Mouse (Mus musculus) ES-Bruce4 (cell line): Measurements from ENCODE around the gene Rrp12. TPM values are rescaled to one million over a fixed set of nuclear protein-coding genes. Genes with fewer than 3 reads are reported as not detected.

Experiments
- H3K27ac ChIP-seq: 2 replicates; pipeline ENCODE4 v1.5.1; 2012; ENCODE audit warnings: low read length, inconsistent platforms; ENCODE audit not compliant: insufficient read depth
- H3K27me3 ChIP-seq: 2 replicates; pipeline ENCODE4 v1.6.1; 2012; ENCODE audit warnings: mild to moderate bottlenecking, low read length, inconsistent platforms; ENCODE audit not compliant: control insufficient read depth, poor library complexity, insufficient read depth, severe bottlenecking
- H3K36me3 ChIP-seq: 2 replicates; pipeline ENCODE4 v1.6.1; 2012; ENCODE audit warnings: inconsistent platforms, mild to moderate bottlenecking, low read length, moderate library complexity; ENCODE audit not compliant: control insufficient read depth, poor library complexity, insufficient read depth, severe bottlenecking
- H3K4me1 ChIP-seq: one replicate; pipeline ENCODE4 v1.8.1; 2011; ENCODE audit warnings: low read length; ENCODE audit not compliant: control insufficient read depth, insufficient read depth
- H3K4me3 ChIP-seq: 2 replicates; pipeline ENCODE4 v1.5.1; 2011; ENCODE audit warnings: low read depth, mild to moderate bottlenecking, low read length
- H3K9ac ChIP-seq: 2 replicates; pipeline ENCODE4 v1.6.1; 2012; ENCODE audit warnings: low read depth, mild to moderate bottlenecking, inconsistent platforms; ENCODE audit not compliant: poor library complexity, severe bottlenecking
- H3K9me3 ChIP-seq: replicated peaks from 2 replicates; pipeline ENCODE4 v1.6.1; 2012; ENCODE audit warnings: mild to moderate bottlenecking, low read length, inconsistent platforms; ENCODE audit not compliant: control insufficient read depth, poor library complexity, insufficient read depth, severe bottlenecking
- CTCF ChIP-seq: IDR thresholded peaks from one replicate; pipeline ENCODE4 v1.8.1; 2011; ENCODE audit warnings: low read depth, low read length
- EP300 ChIP-seq: IDR thresholded peaks from 2 replicates; pipeline ENCODE4 v1.6.1; 2011; ENCODE audit warnings: low read depth, low read length; ENCODE audit not compliant: insufficient read depth
- POLR2A ChIP-seq: IDR thresholded peaks from one replicate; pipeline ENCODE4 v1.8.1; 2011; ENCODE audit warnings: low read length; ENCODE audit not compliant: insufficient read depth
- polyA plus RNA-seq: library from polyadenylated mRNA; stranded (reverse); fragments of >200 nt; gene quantifications from 2 replicates; pipeline ENCODE4 v1.2.4, GENCODE M21; 2011; ENCODE audit warnings: low read depth; ENCODE audit not compliant: missing spikeins, insufficient read depth, insufficient read length

Gene Rrp12
- polyA plus RNA-seq, 1 experiment = 24.5 TPM

DNA sequence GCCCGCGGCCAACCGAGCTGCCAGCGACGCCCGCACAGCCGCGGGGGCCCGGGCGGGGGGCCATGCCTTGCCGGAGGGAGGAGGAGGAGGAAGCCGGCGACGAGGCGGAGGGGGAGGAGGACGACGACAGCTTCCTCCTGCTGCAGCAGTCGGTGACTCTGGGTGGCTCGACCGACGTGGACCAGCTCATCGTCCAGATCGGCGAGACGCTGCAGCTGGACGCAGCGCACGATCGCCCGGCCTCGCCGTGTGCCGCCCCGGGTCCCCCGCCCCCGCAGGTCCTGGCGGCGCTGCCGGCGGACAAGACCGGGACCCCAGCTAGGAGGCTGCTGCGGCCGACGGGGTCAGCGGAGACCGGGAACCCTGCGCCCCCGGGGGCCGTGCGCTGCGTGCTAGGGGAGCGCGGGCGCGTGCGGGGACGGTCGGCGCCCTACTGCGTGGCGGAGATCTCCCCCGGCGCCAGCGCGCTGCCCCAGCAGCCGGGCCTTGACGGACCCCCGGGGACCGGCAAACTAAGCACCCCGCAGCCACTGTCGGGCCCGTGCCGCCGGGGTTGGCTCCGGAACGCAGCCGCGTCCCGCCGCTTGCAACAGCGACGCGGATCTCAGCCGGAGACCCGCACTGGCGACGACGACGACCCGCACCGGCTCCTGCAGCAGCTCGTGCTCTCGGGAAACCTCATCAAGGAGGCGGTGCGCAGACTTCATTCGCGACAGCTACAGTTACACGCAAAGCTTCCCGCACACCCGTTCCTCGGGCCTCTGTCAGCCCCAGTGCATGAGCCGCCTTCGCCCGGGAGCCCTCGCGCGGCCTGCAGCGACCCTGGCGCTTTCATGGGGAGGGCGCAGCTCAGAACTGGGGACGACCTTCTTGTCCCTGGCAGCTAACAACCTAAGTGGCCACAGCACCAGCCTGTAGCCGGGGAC, 65.6 kb downstream of the Rrp12 start:
- Histone ChIP-seq H3K27me3 (no peaks in the 10 kb centered on the region), H3K4me1 (no peaks in the 10 kb centered on the region), H3K4me3 (peak overlapping the region; percentile 58), H3K36me3 (no peaks in the 10 kb centered on the region), H3K9me3 (no peaks in the 10 kb centered on the region), H3K27ac (no peak overlapping the region), H3K9ac (peak overlapping the region; percentile 72)
- TF ChIP-seq POLR2A (no peak), CTCF (no peak), EP300 (no peak)

DNA sequence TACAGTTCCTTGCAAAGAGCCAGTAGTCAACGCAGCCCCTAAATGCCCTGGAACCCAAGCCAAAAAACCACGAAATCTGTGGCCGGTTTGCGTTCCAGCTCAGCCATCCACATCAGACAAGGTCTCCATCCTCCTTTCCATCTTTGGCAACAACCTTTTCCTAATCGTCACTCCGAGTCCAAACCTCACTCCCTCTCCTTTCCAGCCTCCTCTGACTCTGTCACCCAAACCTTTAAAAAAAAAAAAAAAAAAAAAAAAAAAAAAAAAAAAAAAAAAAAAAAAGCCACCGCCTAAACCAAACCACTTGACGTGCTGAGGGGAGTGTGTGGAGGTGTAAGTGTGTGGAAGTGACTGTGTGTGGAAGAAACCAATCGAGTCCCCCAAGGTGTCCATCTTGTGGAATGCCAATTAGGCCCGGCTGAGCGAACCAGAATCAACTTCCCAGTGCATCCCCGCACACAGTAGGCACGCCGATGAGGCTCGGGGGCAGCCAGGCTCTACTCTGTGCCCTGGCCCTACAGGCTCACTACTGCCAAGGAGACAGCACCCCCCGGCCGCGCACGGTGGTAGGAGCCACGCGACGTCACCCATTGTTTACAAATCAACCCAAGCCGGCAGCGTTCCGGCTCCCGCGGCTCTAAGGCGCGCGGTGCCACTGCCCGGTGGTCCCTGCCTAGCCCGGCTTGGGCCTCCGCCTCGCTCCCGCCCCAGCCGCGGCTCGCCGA, 66.4 kb downstream of the Rrp12 start, which contains the start of gene Frat1:
Gene Frat1, plus strand, starts transcription at position 590 of the 725 bp plus-strand sequence.
- TF ChIP-seq POLR2A (no peak), CTCF (no peak), EP300 (no peak)
- no peaks in the 10 kb centered on the region for H3K27me3 ChIP-seq
- H3K27ac ChIP-seq = no peak within 1 kb of the TSS

GRCm38 (mm10) chr19:41828941-41829340, 67.0 kb downstream of the Rrp12 start:
- Histone ChIP-seq H3K4me3 (no peak overlapping the region), H3K27ac (no peak overlapping the region), H3K36me3 (no peaks in the 10 kb centered on the region), H3K9me3 (no peaks in the 10 kb centered on the region), H3K4me1 (no peaks in the 10 kb centered on the region), H3K9ac (peak overlapping the region; percentile 72), H3K27me3 (no peaks in the 10 kb centered on the region)
- TF ChIP-seq CTCF (no peak), EP300 (no peak), POLR2A (no peak)

More for the DNA sequence above, 66.4 kb downstream of the Rrp12 start, which contains the start of gene Frat1:
- H3K36me3 ChIP-seq = no peaks in the 10 kb centered on the region
- no peaks in the 10 kb centered on the region for H3K4me1 ChIP-seq
- H3K4me3 ChIP-seq = peak within 1 kb of the TSS; percentile 58
- no peaks in the 10 kb centered on the region for H3K9me3 ChIP-seq
- H3K9ac ChIP-seq = peak within 1 kb of the TSS; percentile 72

DNA sequence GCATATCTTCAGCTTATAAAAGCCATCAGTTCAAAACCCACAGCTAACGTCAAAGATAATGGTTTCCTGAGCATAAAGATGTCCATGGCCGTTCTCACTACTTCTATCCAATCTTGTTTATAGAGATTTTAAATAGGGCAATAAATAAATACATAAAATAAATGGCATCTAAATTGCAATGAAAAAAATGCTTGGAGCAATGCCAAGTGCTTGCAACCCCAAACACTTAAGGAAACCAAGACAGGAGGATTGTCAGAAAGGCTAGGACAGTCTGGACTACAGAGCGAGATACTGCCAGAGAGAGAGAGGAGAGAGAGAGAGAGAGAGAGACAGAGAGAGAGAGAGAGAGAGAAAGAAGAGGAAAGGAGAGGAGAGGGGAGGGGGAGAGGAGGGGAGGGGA, 69.4 kb downstream of the Rrp12 start:
- H3K4me1 ChIP-seq = no peaks in the 10 kb centered on the region
- no peak overlapping the region for H3K9ac ChIP-seq
- TF ChIP-seq POLR2A = no peak

DNA sequence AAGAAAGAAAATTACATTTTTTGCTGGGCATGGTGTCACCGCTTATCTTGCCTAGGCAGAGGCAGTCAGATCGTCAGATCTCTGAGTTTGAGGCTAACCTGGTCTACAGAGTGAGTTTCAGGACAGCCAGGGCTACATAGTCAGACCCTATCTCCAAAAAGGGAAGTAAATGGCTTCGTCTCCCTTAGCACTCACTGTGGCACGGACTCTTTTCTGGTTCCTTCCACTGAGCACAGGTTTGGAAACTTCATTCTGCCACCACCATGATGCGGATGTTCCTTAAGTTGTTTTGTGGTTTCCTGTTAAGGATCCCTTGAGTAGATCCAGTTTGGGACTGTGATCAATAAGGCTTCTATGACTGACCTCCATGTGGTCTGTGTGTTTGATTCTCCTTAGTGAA, 71.0 kb downstream of the Rrp12 start:
- H3K36me3 ChIP-seq = no peaks in the 10 kb centered on the region
- no peak overlapping the region for H3K27ac ChIP-seq
- no peaks in the 10 kb centered on the region for H3K9me3 ChIP-seq
- TF ChIP-seq EP300 (no peak), POLR2A (no peak), CTCF (no peak)
- no peaks in the 10 kb centered on the region for H3K4me1 ChIP-seq
- H3K27me3 ChIP-seq = no peaks in the 10 kb centered on the region
- H3K9ac ChIP-seq = no peak overlapping the region
- H3K4me3 ChIP-seq = no peak overlapping the region

More for the DNA sequence above, 69.4 kb downstream of the Rrp12 start:
- Histone ChIP-seq H3K4me3 (no peak overlapping the region), H3K27ac (no peak overlapping the region), H3K36me3 (no peaks in the 10 kb centered on the region), H3K9me3 (no peaks in the 10 kb centered on the region), H3K27me3 (no peaks in the 10 kb centered on the region)
